ENCODE assay signal across 8 mouse cellular contexts in genomic region chr8:95488698-95489332, GRCm38 (mm10). TPM values are rescaled to one million over a fixed set of nuclear protein-coding genes. Genes with fewer than 3 reads are reported as not detected.
A peak's percentile ranks its signal among the peaks of the same experiment; 100 is the strongest.
DNase-seq lines count a peak whose midpoint lies in the region; ATAC-seq and TF ChIP-seq lines count a peak whose summit lies in the region.

No protein-coding gene starts in this region.

- H3K9ac ChIP-seq in ES-E14 (ENCODE audit: insufficient read depth, low read depth, low read length, poor library complexity, severe bottlenecking): peak overlapping the region; percentile 98
- H3K9ac ChIP-seq in forebrain, embryonic 15.5 days (replicated peaks): peak overlapping the region; percentile 90
- peak overlapping the region; percentile 98 for H3K9ac ChIP-seq in lung, embryonic 14.5 days

- intact Hi-C loops in heart, postnatal 25 days (cut with DNase I): loop anchor here (5.0 kb wide), 1 partner anchor 142 kb away; no protein-coding TSS in a partner anchor

- WGBS in forebrain, embryonic 15.5 days: 2% methylated on average over 20 of the region's 42 CpGs
- 1% methylated on average over 34 of the region's 42 CpGs for WGBS in lung, embryonic 14.5 days

- TF ChIP-seq CTCF in lung, embryonic 14.5 days (IDR thresholded peaks at IDR 0.05; ENCODE audit: low read depth): peak; percentile 66

- H3K4me3 ChIP-seq in ES-E14 (ENCODE audit: insufficient read depth in 1 of 2, low read depth in 1 of 2, low read length in 2 of 2, poor library complexity in 1 of 2, severe bottlenecking in 1 of 2): peak overlapping the region; percentile 55 to 99
- H3K4me3 ChIP-seq in forebrain, embryonic 15.5 days: peak overlapping the region; percentile 91
- peak overlapping the region; percentile 94 for H3K4me3 ChIP-seq in lung, embryonic 14.5 days (ENCODE audit: low read depth, low read length)

- ATAC-seq in forebrain, embryonic 15.5 days (replicated peaks): peak; percentile 91
- ATAC-seq in lung, embryonic 14.5 days (ENCODE audit: insufficient read depth): peak; percentile 95
- ATAC-seq in neutrophil, adult 5-6 weeks (ENCODE audit: extremely low read depth, insufficient number of reproducible peaks, low FRiP score, poor library complexity, severe bottlenecking): peak; percentile 86

- no peaks in the 10 kb centered on the region for H3K9me3 ChIP-seq in ES-E14 (ENCODE audit: control insufficient read depth, insufficient read depth, low read depth, low read length)
- H3K9me3 ChIP-seq in forebrain, embryonic 15.5 days: no peaks in the 10 kb centered on the region
- no peaks in the 10 kb centered on the region for H3K9me3 ChIP-seq in lung, embryonic 14.5 days (ENCODE audit: low read depth, low read length)

- H3K4me1 ChIP-seq in ES-E14 (ENCODE audit: control insufficient read depth in 2 of 2, insufficient read depth in 2 of 2, low read length in 2 of 2, poor library complexity in 1 of 2): peaks cover 0 to 7% of the 10 kb centered on the region in 2 experiments; a peak in 1 of 4 replicates
- peaks cover 20% of the 10 kb centered on the region for H3K4me1 ChIP-seq in forebrain, embryonic 15.5 days
- H3K4me1 ChIP-seq in lung, embryonic 14.5 days (ENCODE audit: insufficient read depth): 0 out of 2 replicates have a peak, but pooled peaks cover 2% of the 10 kb centered on the region

- H3K27ac ChIP-seq in ES-E14 (ENCODE audit: insufficient read depth, low read depth, low read length, poor library complexity, severe bottlenecking): no peak overlapping the region
- H3K27ac ChIP-seq in forebrain, embryonic 15.5 days (replicated peaks): peak overlapping the region; percentile 70
- H3K27ac ChIP-seq in lung, embryonic 14.5 days (ENCODE audit: low read depth): peak overlapping the region; percentile 51; the same call in 1 of the 2 replicates

- DNase-seq in ES-E14 (ENCODE audit: low read depth, low spot score): peak; percentile 51
- peak; percentile 80 for DNase-seq in cerebellum, adult 11 months
- peak; percentile 65 for DNase-seq in heart, postnatal 25 days (ENCODE audit: low spot score)
- DNase-seq in layer of hippocampus, adult 18-20 months (ENCODE audit: low spot score in 2 of 2): peak; percentile 69 to 80
- DNase-seq in lung, embryonic 14.5 days: peak; percentile 87
- peak; percentile 59 to 63 for DNase-seq in thymus, adult 18-20 months

- in situ Hi-C loops in ES-E14 (cut with MboI; ENCODE audit: low sequenced_read_pairs in 2 of 2, unreplicated experiment in 2 of 2): no loop called here

- H3K27me3 ChIP-seq in forebrain, embryonic 15.5 days: no peaks in the 10 kb centered on the region
- no peaks in the 10 kb centered on the region for H3K27me3 ChIP-seq in lung, embryonic 14.5 days (ENCODE audit: insufficient read depth, low read length)

- H3K4me2 ChIP-seq in forebrain, embryonic 15.5 days (replicated peaks): peak overlapping the region; percentile 59
- H3K4me2 ChIP-seq in lung, embryonic 14.5 days: peak overlapping the region; percentile 95

- peaks cover 12% of the 10 kb centered on the region for H3K36me3 ChIP-seq in ES-E14 (ENCODE audit: control insufficient read depth, insufficient read depth, low read length, poor library complexity, severe bottlenecking)
- H3K36me3 ChIP-seq in forebrain, embryonic 15.5 days: peaks cover 23% of the 10 kb centered on the region
- peaks cover 28% of the 10 kb centered on the region for H3K36me3 ChIP-seq in lung, embryonic 14.5 days (ENCODE audit: insufficient read depth)

TF ChIP-seq in ES-E14, 5 proteins besides CTCF, POLR2A, EP300 and RAD21:
- TF ChIP-seq HCFC1 (IDR thresholded peaks at IDR 0.05; ENCODE audit: borderline replicate concordance, insufficient read depth, low read length): 0 out of 2 replicates have a peak, but pooled peaks have one; percentile 54
- TF ChIP-seq ZC3H11A (IDR thresholded peaks at IDR 0.05; ENCODE audit: borderline replicate concordance, low read depth, low read length): no peak
- TF ChIP-seq ZNF384 (IDR thresholded peaks at IDR 0.05; ENCODE audit: low read depth, low read length): no peak
- no peak for TF ChIP-seq MAFK (IDR thresholded peaks at IDR 0.05; ENCODE audit: insufficient read depth, low read depth, low read length)
- no peak for TF ChIP-seq CHD2 (IDR thresholded peaks at IDR 0.05; ENCODE audit: low read depth, low read length)

RNA-seq across cellular contexts. Expression of gene Csnk2a2, which starts 1.0 kb away (rescaled TPM):
- total RNA-seq in ES-E14 (2012; rRNA removed): 40.2 and 52.4 TPM in 2 replicates
- 9.8 and 10.6 TPM in 2 replicates for polyA plus RNA-seq in forebrain, embryonic 15.5 days (2015; fragmentation: Nextera tagmentation; extraction: Ambion mirVana)
- 10 to 100 TPM; 26.0 to 27.3 TPM for total RNA-seq in heart, postnatal 25 days (2021)
- total RNA-seq in layer of hippocampus, adult 18-20 months (2021): 10 to 100 TPM; 69.8 to 74.0 TPM
- polyA plus RNA-seq in lung, embryonic 14.5 days (2014; fragmentation: Nextera tagmentation; extraction: Ambion mirVana): 18.4 and 22.8 TPM in 2 replicates
- total RNA-seq in neutrophil, adult 5-6 weeks (2017): 24.4 and 25.7 TPM in 2 replicates

RNA-seq across cellular contexts. Expression of gene Ccdc113, which starts 45.1 kb away (rescaled TPM):
- total RNA-seq in ES-E14 (2012; rRNA removed): 1.1 and 1.4 TPM in 2 replicates
- polyA plus RNA-seq in forebrain, embryonic 15.5 days (2015; fragmentation: Nextera tagmentation; extraction: Ambion mirVana): 0.95 and 2.0 TPM in 2 replicates
- not detected for total RNA-seq in heart, postnatal 25 days (2021)
- 1 to 10 TPM; 1.6 to 1.8 TPM for total RNA-seq in layer of hippocampus, adult 18-20 months (2021)
- 0.24 and 0.53 TPM in 2 replicates for polyA plus RNA-seq in lung, embryonic 14.5 days (2014; fragmentation: Nextera tagmentation; extraction: Ambion mirVana)
- not detected in 2 replicates for total RNA-seq in neutrophil, adult 5-6 weeks (2017)

RNA-seq across cellular contexts. Expression of gene Cfap20, which starts 54.1 kb away (rescaled TPM):
- total RNA-seq in ES-E14 (2012; rRNA removed): 64.4 and 70.5 TPM in 2 replicates
- 131 and 141 TPM in 2 replicates for polyA plus RNA-seq in forebrain, embryonic 15.5 days (2015; fragmentation: Nextera tagmentation; extraction: Ambion mirVana)
- total RNA-seq in heart, postnatal 25 days (2021): 10 to 100 TPM; 27.1 to 28.7 TPM
- total RNA-seq in layer of hippocampus, adult 18-20 months (2021): 10 to 100 TPM; 50.7 to 54.4 TPM
- 162 and 169 TPM in 2 replicates for polyA plus RNA-seq in lung, embryonic 14.5 days (2014; fragmentation: Nextera tagmentation; extraction: Ambion mirVana)
- total RNA-seq in neutrophil, adult 5-6 weeks (2017): 40.3 and 42.5 TPM in 2 replicates
